Mouse (Mus musculus): Measurements from ENCODE around the gene Ikbke. TPM values are rescaled to one million over a fixed set of nuclear protein-coding genes. Genes with fewer than 3 reads are reported as not detected.

Ikbke gene
- total and polyA plus RNA-seq, 3 experiments = 0.17 to 1.1 (median 0.60) TPM

DNA sequence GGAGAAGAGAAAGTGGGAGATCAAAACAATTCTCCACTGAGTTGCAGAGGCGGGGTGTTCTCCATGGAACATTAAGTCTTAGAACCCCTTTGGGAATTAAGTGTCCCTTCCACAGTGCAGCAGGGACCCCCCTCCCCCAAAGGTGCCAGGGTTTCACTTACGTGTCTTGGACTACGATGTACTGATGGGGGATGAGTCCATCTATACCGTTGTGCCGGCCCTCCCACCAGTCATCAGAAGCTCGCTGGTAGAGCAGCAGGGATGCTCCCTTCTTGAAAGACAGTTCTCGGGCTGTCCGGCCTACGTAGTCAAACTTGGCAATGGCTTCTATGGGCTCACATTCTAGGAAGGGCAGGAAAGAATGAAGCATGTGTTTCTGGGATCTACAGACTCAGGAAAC lies 18.8 kb upstream of the Ikbke start:
- Histone ChIP-seq H3K4me3 (ENCODE audit: low read depth, low read length) (no peak overlapping the region), H3K36me3 (replicated peaks) (peaks cover 82% of the 10 kb centered on the region), H3K9me3 (replicated peaks) (no peaks in the 10 kb centered on the region), H3K4me1 (ENCODE audit: insufficient read depth, low read depth, low read length) (no peaks in the 10 kb centered on the region), H3K27me3 (ENCODE audit: insufficient read depth, low read length) (no peaks in the 10 kb centered on the region)
- no peak for DNase-seq (ENCODE audit: low spot score)
- ATAC-seq (ENCODE audit: extremely low read depth, insufficient number of reproducible peaks, low FRiP score, poor library complexity, severe bottlenecking) = no peak
- TF ChIP-seq GATA2 (IDR thresholded peaks at IDR 0.05; ENCODE audit: borderline replicate concordance, low read depth, low read length) (no peak), GATA1 (IDR thresholded peaks at IDR 0.05; ENCODE audit: borderline replicate concordance, low read length) (no peak), TAL1 (conservative IDR thresholded peaks at IDR 0.05; ENCODE audit: low read depth, low read length) (no peak), POLR2AphosphoS5 (IDR thresholded peaks at IDR 0.05; ENCODE audit: insufficient replicate concordance, low read depth, low read length) (no peak), CTCF (IDR thresholded peaks at IDR 0.05; ENCODE audit: low read depth, low read length) (no peak)

DNA sequence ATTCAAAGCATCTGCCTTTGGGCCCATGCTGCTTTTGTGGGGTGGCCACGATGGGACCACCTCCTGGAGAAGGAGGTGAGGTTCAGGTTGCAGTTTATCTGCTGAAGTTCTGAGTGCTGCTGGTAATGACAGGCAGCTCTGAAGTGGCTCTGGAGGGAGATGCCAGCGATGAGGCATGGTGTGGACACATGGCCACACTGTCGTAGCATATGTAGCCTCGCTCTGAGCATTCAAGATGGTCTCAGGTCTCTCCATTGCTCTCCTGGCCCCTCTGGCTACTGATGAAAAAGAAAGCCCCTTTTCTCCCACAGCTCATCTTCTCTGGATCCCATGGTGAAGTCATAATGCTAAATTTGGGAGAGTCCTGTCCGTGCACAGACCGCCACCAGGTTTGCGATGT lies 17.3 kb upstream of the Ikbke start:
- Histone ChIP-seq H3K4me1 (ENCODE audit: insufficient read depth, low read depth, low read length) (no peaks in the 10 kb centered on the region), H3K27me3 (ENCODE audit: insufficient read depth, low read length) (no peaks in the 10 kb centered on the region), H3K4me3 (ENCODE audit: low read depth, low read length) (no peak overlapping the region), H3K36me3 (replicated peaks) (peaks cover 93% of the 10 kb centered on the region), H3K9me3 (replicated peaks) (no peaks in the 10 kb centered on the region)
- no peak for TF ChIP-seq GATA2 (IDR thresholded peaks at IDR 0.05; ENCODE audit: borderline replicate concordance, low read depth, low read length)
- no peak for TF ChIP-seq GATA1 (IDR thresholded peaks at IDR 0.05; ENCODE audit: borderline replicate concordance, low read length)
- DNase-seq (ENCODE audit: low spot score) = no peak
- ATAC-seq (ENCODE audit: extremely low read depth, insufficient number of reproducible peaks, low FRiP score, poor library complexity, severe bottlenecking) = no peak

DNA sequence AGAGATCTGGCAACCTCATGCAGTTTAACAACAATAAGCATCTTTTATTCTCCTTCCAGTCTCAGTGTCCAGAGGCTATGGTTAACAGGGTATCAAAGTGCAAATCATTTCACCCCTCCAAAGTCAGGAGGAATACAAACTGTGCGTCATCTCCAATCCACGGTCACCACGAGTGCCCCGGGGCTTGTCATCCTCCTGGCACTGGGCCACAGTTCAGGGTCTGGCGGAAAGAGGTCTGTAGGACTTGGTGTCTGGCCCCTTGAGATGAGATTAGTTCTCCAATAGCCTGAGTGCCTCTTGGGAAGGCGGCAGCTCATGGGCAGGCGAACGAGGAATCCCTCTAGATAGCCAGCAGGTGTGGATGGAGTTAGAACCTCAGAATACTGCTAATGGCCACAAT lies 15.8 kb upstream of the Ikbke start:
- DNase-seq (ENCODE audit: low spot score) = no peak
- TF ChIP-seq CTCF (IDR thresholded peaks at IDR 0.05; ENCODE audit: low read depth, low read length) = no peak
- no peak for TF ChIP-seq POLR2AphosphoS5 (IDR thresholded peaks at IDR 0.05; ENCODE audit: insufficient replicate concordance, low read depth, low read length)
- TF ChIP-seq GATA1 (IDR thresholded peaks at IDR 0.05; ENCODE audit: borderline replicate concordance, low read length) = no peak
- Histone ChIP-seq H3K4me3 (ENCODE audit: low read depth, low read length) (no peak overlapping the region), H3K36me3 (replicated peaks) (peaks cover 89% of the 10 kb centered on the region), H3K27me3 (ENCODE audit: insufficient read depth, low read length) (no peaks in the 10 kb centered on the region), H3K4me1 (ENCODE audit: insufficient read depth, low read depth, low read length) (no peaks in the 10 kb centered on the region), H3K9me3 (replicated peaks) (no peaks in the 10 kb centered on the region)
- ATAC-seq (ENCODE audit: extremely low read depth, insufficient number of reproducible peaks, low FRiP score, poor library complexity, severe bottlenecking) = no peak

- no peaks in the 10 kb centered on the region for H3K9me3 ChIP-seq (replicated peaks)
- no peak overlapping the region for H3K4me3 ChIP-seq (ENCODE audit: low read depth, low read length)
- peaks cover 86% of the 10 kb centered on the region for H3K36me3 ChIP-seq (replicated peaks)
- no peak for TF ChIP-seq GATA2 (IDR thresholded peaks at IDR 0.05; ENCODE audit: borderline replicate concordance, low read depth, low read length)
- DNase-seq (ENCODE audit: low spot score) = no peak
- no peak for ATAC-seq (ENCODE audit: extremely low read depth, insufficient number of reproducible peaks, low FRiP score, poor library complexity, severe bottlenecking)
- no peaks in the 10 kb centered on the region for H3K27me3 ChIP-seq (ENCODE audit: insufficient read depth, low read length)
- no peaks in the 10 kb centered on the region for H3K4me1 ChIP-seq (ENCODE audit: insufficient read depth, low read depth, low read length)
These were observed 14.5 kb upstream of the Ikbke start for GRCm38 (mm10) chr1:131293922-131294250.

DNA sequence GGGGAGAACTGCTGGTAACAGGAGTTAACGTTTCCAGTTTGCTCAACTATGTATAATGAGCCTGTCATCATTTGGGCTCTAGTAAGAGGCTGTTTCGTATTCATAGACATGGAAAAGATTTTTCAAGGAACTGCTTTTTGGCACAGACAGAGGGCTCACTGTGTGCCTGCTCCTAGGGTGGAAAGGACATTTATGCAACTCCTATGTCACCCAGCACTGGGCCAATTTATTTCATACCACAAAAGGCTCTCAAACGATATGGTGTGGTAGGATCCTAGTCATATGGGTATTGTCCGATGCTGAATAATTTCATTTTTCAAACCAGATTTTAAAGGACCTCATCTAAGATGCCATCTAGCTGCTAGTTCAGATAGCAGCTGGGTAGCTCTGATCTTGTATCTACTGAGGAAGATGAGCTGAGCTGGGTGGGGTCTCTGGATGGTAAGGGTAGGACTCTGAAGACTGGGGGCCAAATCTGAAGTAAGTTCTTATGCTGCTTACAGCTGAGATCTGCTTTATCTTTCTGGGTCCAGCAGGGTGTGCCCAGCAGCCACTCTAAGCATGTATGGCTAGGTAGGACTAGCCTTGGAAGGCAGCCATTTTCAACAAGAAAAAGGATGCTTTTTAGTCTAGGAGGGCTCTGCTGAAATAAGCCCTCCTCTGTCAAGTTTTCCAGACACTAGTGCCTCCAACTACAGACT lies 14.0 kb upstream of the Ikbke start:
- ATAC-seq (ENCODE audit: extremely low read depth, insufficient number of reproducible peaks, low FRiP score, poor library complexity, severe bottlenecking) = no peak
- H3K27me3 ChIP-seq (ENCODE audit: insufficient read depth, low read length) = no peaks in the 10 kb centered on the region
- H3K36me3 ChIP-seq (replicated peaks) = peaks cover 87% of the 10 kb centered on the region
- no peaks in the 10 kb centered on the region for H3K9me3 ChIP-seq (replicated peaks)
- TF ChIP-seq GATA1 (IDR thresholded peaks at IDR 0.05; ENCODE audit: borderline replicate concordance, low read length) (no peak), POLR2AphosphoS5 (IDR thresholded peaks at IDR 0.05; ENCODE audit: insufficient replicate concordance, low read depth, low read length) (no peak), TAL1 (conservative IDR thresholded peaks at IDR 0.05; ENCODE audit: low read depth, low read length) (no peak), CTCF (IDR thresholded peaks at IDR 0.05; ENCODE audit: low read depth, low read length) (no peak), GATA2 (IDR thresholded peaks at IDR 0.05; ENCODE audit: borderline replicate concordance, low read depth, low read length) (no peak)
- no peaks in the 10 kb centered on the region for H3K4me1 ChIP-seq (ENCODE audit: insufficient read depth, low read depth, low read length)
- no peak for DNase-seq (ENCODE audit: low spot score)
- H3K4me3 ChIP-seq (ENCODE audit: low read depth, low read length) = no peak overlapping the region

- no peaks in the 10 kb centered on the region for H3K9me3 ChIP-seq (replicated peaks)
- ATAC-seq (ENCODE audit: extremely low read depth, insufficient number of reproducible peaks, low FRiP score, poor library complexity, severe bottlenecking) (peak; percentile 25; the same call in 1 of the 2 replicates), DNase-seq (ENCODE audit: low spot score) (peak; percentile 54)
- peak; percentile 50; the same call in 1 of the 2 replicates for TF ChIP-seq CTCF (IDR thresholded peaks at IDR 0.05; ENCODE audit: low read depth, low read length)
- no peak for TF ChIP-seq POLR2AphosphoS5 (IDR thresholded peaks at IDR 0.05; ENCODE audit: insufficient replicate concordance, low read depth, low read length)
- TF ChIP-seq GATA1 (IDR thresholded peaks at IDR 0.05; ENCODE audit: borderline replicate concordance, low read length) = no peak
- no peaks in the 10 kb centered on the region for H3K4me1 ChIP-seq (ENCODE audit: insufficient read depth, low read depth, low read length)
- H3K36me3 ChIP-seq (replicated peaks) = peaks cover 72% of the 10 kb centered on the region
- no peaks in the 10 kb centered on the region for H3K27me3 ChIP-seq (ENCODE audit: insufficient read depth, low read length)
- H3K4me3 ChIP-seq (ENCODE audit: low read depth, low read length) = no peak overlapping the region
These were observed 11.2 kb upstream of the Ikbke start for GRCm38 (mm10) chr1:131290648-131291047.

- Histone ChIP-seq H3K4me3 (ENCODE audit: low read depth, low read length) (no peak overlapping the region), H3K9me3 (replicated peaks) (no peaks in the 10 kb centered on the region), H3K36me3 (replicated peaks) (peaks cover 59% of the 10 kb centered on the region), H3K27me3 (ENCODE audit: insufficient read depth, low read length) (no peaks in the 10 kb centered on the region; the same call in 1 of the 2 replicates), H3K4me1 (ENCODE audit: insufficient read depth, low read depth, low read length) (no peaks in the 10 kb centered on the region)
- ATAC-seq (ENCODE audit: extremely low read depth, insufficient number of reproducible peaks, low FRiP score, poor library complexity, severe bottlenecking) = no peak
- TF ChIP-seq TAL1 (conservative IDR thresholded peaks at IDR 0.05; ENCODE audit: low read depth, low read length) = no peak
- TF ChIP-seq GATA1 (IDR thresholded peaks at IDR 0.05; ENCODE audit: borderline replicate concordance, low read length) = no peak
- no peak for TF ChIP-seq CTCF (IDR thresholded peaks at IDR 0.05; ENCODE audit: low read depth, low read length)
- no peak for TF ChIP-seq POLR2AphosphoS5 (IDR thresholded peaks at IDR 0.05; ENCODE audit: insufficient replicate concordance, low read depth, low read length)
- TF ChIP-seq GATA2 (IDR thresholded peaks at IDR 0.05; ENCODE audit: borderline replicate concordance, low read depth, low read length) = no peak
- DNase-seq (ENCODE audit: low spot score) = no peak
These were observed 9.5 kb upstream of the Ikbke start for GRCm38 (mm10) chr1:131288938-131289337.
